Mouse (Mus musculus): ENCODE data around the gene Cdh24. TPM values are rescaled to one million over a fixed set of nuclear protein-coding genes. Genes with fewer than 3 reads are reported as not detected.
"Not testable (repeated sequence)": the region's sequence is repeated elsewhere in the genome, so short reads cannot be mapped to it uniquely, and the experiment has no call there.

Cdh24 gene
- total RNA-seq, 2 experiments from 2014 or later, result 22.5 to 27.5 TPM

- TF ChIP-seq CTCF (conservative IDR thresholded peaks at IDR 0.05), result peak; percentile 97
- H3K27ac ChIP-seq, result no peak overlapping the region
- DNase-seq (ENCODE audit: low spot score in 2 of 2), result peak in 1 of 2 experiments; percentile 69
- H3K4me3 ChIP-seq, result no peak overlapping the region
These were observed 4.2 kb downstream of the Cdh24 start for GRCm38 (mm10) chr14:54636954-54637353.

GRCm38 (mm10) chr14:54634182-54634581 lies 7.0 kb downstream of the Cdh24 start:
- Histone ChIP-seq H3K4me3 (no peak overlapping the region), H3K27ac (no peak overlapping the region)
- DNase-seq (ENCODE audit: low spot score in 2 of 2), result no peak
- TF ChIP-seq CTCF (conservative IDR thresholded peaks at IDR 0.05), result peak; percentile 52

GRCm38 (mm10) chr14:54632252-54632651 lies 8.9 kb downstream of the Cdh24 start:
- DNase-seq (ENCODE audit: low spot score in 2 of 2), result no peak
- no peak overlapping the region for H3K27ac ChIP-seq
- no peak for TF ChIP-seq CTCF (conservative IDR thresholded peaks at IDR 0.05)
- H3K4me3 ChIP-seq, result no peak overlapping the region

- DNase-seq (ENCODE audit: low spot score in 2 of 2), result no peak
- no peak overlapping the region for H3K27ac ChIP-seq
- no peak overlapping the region for H3K4me3 ChIP-seq
- TF ChIP-seq CTCF (conservative IDR thresholded peaks at IDR 0.05), result no peak
These were observed 9.9 kb downstream of the Cdh24 start for GRCm38 (mm10) chr14:54631240-54631599.

- no peak for TF ChIP-seq CTCF (conservative IDR thresholded peaks at IDR 0.05)
- no peak for DNase-seq (ENCODE audit: low spot score in 2 of 2)
- Histone ChIP-seq H3K27ac (no peak overlapping the region), H3K4me3 (no peak overlapping the region)
These were observed 10.5 kb downstream of the Cdh24 start for GRCm38 (mm10) chr14:54630583-54631239.

- no peak for TF ChIP-seq CTCF (conservative IDR thresholded peaks at IDR 0.05)
- no peak for DNase-seq (ENCODE audit: low spot score in 2 of 2)
- Histone ChIP-seq H3K27ac (no peak overlapping the region), H3K4me3 (no peak overlapping the region)
These were observed 11.4 kb downstream of the Cdh24 start for GRCm38 (mm10) chr14:54629797-54630196.

- no peak for TF ChIP-seq CTCF (conservative IDR thresholded peaks at IDR 0.05)
- DNase-seq (ENCODE audit: low spot score in 2 of 2), result no peak
- Histone ChIP-seq H3K27ac (no peak overlapping the region), H3K4me3 (no peak overlapping the region)
These were observed 13.1 kb downstream of the Cdh24 start for GRCm38 (mm10) chr14:54628103-54628502.

- no peak overlapping the region; the same call in 1 of the 2 replicates for H3K27ac ChIP-seq
- H3K4me3 ChIP-seq, result no peak overlapping the region
- no peak for DNase-seq (ENCODE audit: low spot score in 2 of 2)
- TF ChIP-seq CTCF (conservative IDR thresholded peaks at IDR 0.05), result no peak
These were observed 16.2 kb downstream of the Cdh24 start for GRCm38 (mm10) chr14:54624976-54625375.

GRCm38 (mm10) chr14:54623334-54623733 lies 17.8 kb downstream of the Cdh24 start:
- H3K27ac ChIP-seq, result no peak overlapping the region
- no peak for TF ChIP-seq CTCF (conservative IDR thresholded peaks at IDR 0.05)
- no peak for DNase-seq (ENCODE audit: low spot score in 2 of 2)
- no peak overlapping the region for H3K4me3 ChIP-seq

- no peak within 1 kb of the TSS for H3K4me3 ChIP-seq
- no peak for DNase-seq (ENCODE audit: low spot score in 2 of 2)
- TF ChIP-seq CTCF (conservative IDR thresholded peaks at IDR 0.05), result no peak
- H3K27ac ChIP-seq, result no peak within 1 kb of the TSS
These were observed 20.0 kb downstream of the Cdh24 start, which contains the start of gene Psmb11 for GRCm38 (mm10) chr14:54621133-54621532. Psmb11 (plus strand) TSS chr14:54621433.

- no peak for TF ChIP-seq CTCF (conservative IDR thresholded peaks at IDR 0.05)
- DNase-seq (ENCODE audit: low spot score in 2 of 2), result peak; percentile 80 to 87
- peak within 1 kb of the TSS; percentile 80 for H3K4me3 ChIP-seq
- peak within 1 kb of the TSS; percentile 94 for H3K27ac ChIP-seq
These were observed 23.2 kb downstream of the Cdh24 start, which contains the start of gene Psmb5 for GRCm38 (mm10) chr14:54617897-54618365. Psmb5 (minus strand) TSS chr14:54618022.

- DNase-seq (ENCODE audit: low spot score in 2 of 2), result no peak
- TF ChIP-seq CTCF (conservative IDR thresholded peaks at IDR 0.05), result peak; percentile 55
- H3K27ac ChIP-seq, result peak overlapping the region; percentile 94
- H3K4me3 ChIP-seq, result peak overlapping the region; percentile 80
These were observed 23.8 kb downstream of the Cdh24 start for GRCm38 (mm10) chr14:54617152-54617896.

- no peak for TF ChIP-seq CTCF (conservative IDR thresholded peaks at IDR 0.05)
- no peak for DNase-seq (ENCODE audit: low spot score in 2 of 2)
- Histone ChIP-seq H3K4me3 (no peak overlapping the region; the same call in 1 of the 2 replicates), H3K27ac (no peak overlapping the region)
These were observed 24.8 kb downstream of the Cdh24 start for GRCm38 (mm10) chr14:54616226-54616825.

GRCm38 (mm10) chr14:54614130-54614529 lies 27.0 kb downstream of the Cdh24 start:
- not testable (repeated sequence) for DNase-seq (ENCODE audit: low spot score in 2 of 2); H3K27ac ChIP-seq; H3K4me3 ChIP-seq
